22 mouse cellular contexts compared by ENCODE assay signal in genomic region chr13:53776421-53776820, GRCm38 (mm10).
DNase-seq lines count a peak whose midpoint lies in the region; ATAC-seq and TF ChIP-seq lines count a peak whose summit lies in the region.
"Had no signal": no experiment of that assay in that cellular context is flagged by ENCODE, and none has a peak within 500 bp of the region (broad histone marks: within the 10 kb centered on the region; RNA-seq: fewer than 3 reads in every experiment).

No protein-coding gene starts in this region.

- H3K4me3 ChIP-seq in hindbrain, postnatal 0 days (ENCODE audit: low read length) = no peak overlapping the region
- H3K4me3 ChIP-seq in hindbrain, embryonic 16.5 days (ENCODE audit: low read length) = no peak overlapping the region
- H3K4me3 ChIP-seq: embryonic facial prominence, embryonic 15.5 days; heart, embryonic 12.5 days; limb, embryonic 15.5 days; megakaryocyte, embryonic 14.5 days; midbrain, embryonic 15.5 days; myocyte; neural tube, embryonic 13.5 days; stomach, embryonic 15.5 days had no signal

- H3K4me2 ChIP-seq in hindbrain, postnatal 0 days (ENCODE audit: low read depth, low read length) = no peak overlapping the region
- H3K4me2 ChIP-seq in hindbrain, embryonic 16.5 days (ENCODE audit: low read length) = no peak overlapping the region
- H3K4me2 ChIP-seq: embryonic facial prominence, embryonic 15.5 days; heart, embryonic 12.5 days; limb, embryonic 15.5 days; lung, embryonic 14.5 days; midbrain, embryonic 15.5 days; neural tube, embryonic 13.5 days; stomach, embryonic 15.5 days had no signal

- no peak overlapping the region for H3K27ac ChIP-seq in hindbrain, postnatal 0 days
- no peak overlapping the region for H3K27ac ChIP-seq in hindbrain, embryonic 16.5 days (ENCODE audit: low read depth, low read length)
- H3K27ac ChIP-seq: embryonic facial prominence, embryonic 15.5 days; limb, embryonic 15.5 days; liver, embryonic 14.5 days; midbrain, embryonic 15.5 days; neural tube, embryonic 13.5 days; stomach, embryonic 15.5 days had no signal

- no peaks in the 10 kb centered on the region for H3K36me3 ChIP-seq in hindbrain, postnatal 0 days (ENCODE audit: insufficient read depth, low read length)
- H3K36me3 ChIP-seq in hindbrain, embryonic 16.5 days (ENCODE audit: control insufficient read depth, insufficient read depth, low read length) = no peaks in the 10 kb centered on the region
- H3K36me3 ChIP-seq: embryonic facial prominence, embryonic 15.5 days; heart, embryonic 12.5 days; limb, embryonic 15.5 days; midbrain, embryonic 15.5 days; neural tube, embryonic 13.5 days; stomach, embryonic 15.5 days had no signal

- H3K9ac ChIP-seq in hindbrain, postnatal 0 days (replicated peaks; ENCODE audit: low read length) = no peak overlapping the region
- H3K9ac ChIP-seq in hindbrain, embryonic 16.5 days (ENCODE audit: low read depth, low read length) = no peak overlapping the region
- H3K9ac ChIP-seq: embryonic facial prominence, embryonic 15.5 days; forebrain, postnatal 0 days; heart, embryonic 12.5 days; limb, embryonic 15.5 days; liver, embryonic 14.5 days; lung, embryonic 14.5 days; midbrain, embryonic 15.5 days; neural tube, embryonic 13.5 days; stomach, embryonic 15.5 days had no signal

- ATAC-seq in hindbrain, postnatal 0 days = no peak
- no peak for ATAC-seq in hindbrain, embryonic 16.5 days
- ATAC-seq: forebrain, postnatal 0 days; midbrain, embryonic 15.5 days had no signal

- 65% methylated on average over 11 of the region's 11 CpGs for WGBS in hindbrain, postnatal 0 days
- 64% methylated on average over 11 of the region's 11 CpGs for WGBS in hindbrain, embryonic 16.5 days

- H3K27me3 ChIP-seq in hindbrain, postnatal 0 days (ENCODE audit: insufficient read depth, low read length) = no peaks in the 10 kb centered on the region
- no peaks in the 10 kb centered on the region for H3K27me3 ChIP-seq in hindbrain, embryonic 16.5 days (replicated peaks; ENCODE audit: control insufficient read depth, insufficient read depth, low read length)
- H3K27me3 ChIP-seq: heart, embryonic 12.5 days; neural tube, embryonic 13.5 days; stomach, embryonic 15.5 days had no signal

- DNase-seq in adrenal gland, adult 8-10 months = peak; percentile 6
- no peak for DNase-seq in adrenal gland, postnatal 25 days
- DNase-seq in hindbrain, postnatal 0 days (ENCODE audit: low spot score) = peak; percentile 40
- peak; percentile 54 for DNase-seq in MN1 (ENCODE audit: low spot score)
- peak; percentile 38 for DNase-seq in brain, adult 2 months (ENCODE audit: low read depth, low spot score)
- no peak for DNase-seq in lung, postnatal 14 days
- DNase-seq: cerebellum, adult 11-12 months; forebrain, postnatal 0 days; gastrocnemius, postnatal 14 days; heart, adult 11 months; thymus, adult 2 months had no signal

- no peaks in the 10 kb centered on the region for H3K4me1 ChIP-seq in hindbrain, postnatal 0 days (ENCODE audit: insufficient read depth, low read length)
- peaks cover 2% of the 10 kb centered on the region; the same call in 1 of the 2 replicates for H3K4me1 ChIP-seq in hindbrain, embryonic 16.5 days (ENCODE audit: control insufficient read depth, insufficient read depth, low read depth, low read length)
- H3K4me1 ChIP-seq: embryonic facial prominence, embryonic 15.5 days; megakaryocyte, embryonic 14.5 days; midbrain, embryonic 15.5 days; neural tube, embryonic 13.5 days; stomach, embryonic 15.5 days had no signal

- no peak for TF ChIP-seq CTCF in hindbrain, postnatal 0 days (IDR thresholded peaks at IDR 0.05; ENCODE audit: low read depth)

- H3K9me3 ChIP-seq in hindbrain, postnatal 0 days (ENCODE audit: low read length) = no peaks in the 10 kb centered on the region
- H3K9me3 ChIP-seq in hindbrain, embryonic 16.5 days (ENCODE audit: control insufficient read depth, low read length) = no peaks in the 10 kb centered on the region
- H3K9me3 ChIP-seq: embryonic facial prominence, embryonic 15.5 days; heart, embryonic 12.5 days; limb, embryonic 15.5 days; megakaryocyte, embryonic 14.5 days; midbrain, embryonic 15.5 days; neural tube, embryonic 13.5 days; stomach, embryonic 15.5 days had no signal

Comparison
In these comparisons a context has a peak if more than half of its experiments do, and no peak if none do; other contexts are left out.
1. DNase-seq: peak in adrenal gland, adult 8-10 months (single experiment), hindbrain, postnatal 0 days (single experiment), MN1 (single experiment) and brain, adult 2 months (single experiment); none in adrenal gland, postnatal 25 days (single experiment) and lung, postnatal 14 days (single experiment).